Mouse (Mus musculus) stomach, embryonic 15.5 days (tissue): Measurements from ENCODE around the gene Alkbh6. TPM values are rescaled to one million over a fixed set of nuclear protein-coding genes. Genes with fewer than 3 reads are reported as not detected.

Experiments
- ATAC-seq: fragments of 200-750 bp; cut with Nextera tagmentation; 2 replicates; pipeline ENCODE4 v1.8.0; 2017; ENCODE audit warnings: low read depth, moderate number of reproducible peaks, moderate TSS enrichment; ENCODE audit not compliant: insufficient read depth, low FRiP score
- H3K27ac ChIP-seq: fragments of 300-500 bp; sonication (generic); 2 replicates; pipeline ENCODE4 v1.5.1; 2015; ENCODE audit warnings: mild to moderate bottlenecking, inconsistent platforms
- H3K27me3 ChIP-seq: fragments of 300-500 bp; sonication (generic); replicated peaks from 2 replicates; pipeline ENCODE4 v1.6.1; 2015; ENCODE audit warnings: inconsistent platforms
- H3K36me3 ChIP-seq: fragments of 300-500 bp; sonication (generic); 2 replicates; pipeline ENCODE4 v1.6.1; 2015; ENCODE audit warnings: inconsistent platforms
- H3K4me1 ChIP-seq: fragments of 300-500 bp; sonication (generic); 2 replicates; pipeline ENCODE4 v1.6.1; 2015; ENCODE audit warnings: inconsistent platforms
- H3K4me2 ChIP-seq: fragments of 300-500 bp; sonication (generic); 2 replicates; pipeline ENCODE4 v1.6.1; 2015; ENCODE audit warnings: mild to moderate bottlenecking, inconsistent platforms
- H3K4me3 ChIP-seq: fragments of 300-500 bp; sonication (generic); replicated peaks from 2 replicates; pipeline ENCODE4 v1.5.1; 2015; ENCODE audit warnings: inconsistent platforms
- H3K9ac ChIP-seq: fragments of 300-500 bp; sonication (generic); 2 replicates; pipeline ENCODE4 v1.6.1; 2015; ENCODE audit warnings: inconsistent platforms
- H3K9me3 ChIP-seq: fragments of 300-500 bp; sonication (generic); 2 replicates; pipeline ENCODE4 v1.6.1; 2016; ENCODE audit warnings: inconsistent platforms
- WGBS: fragments of 180-500 bp; shearing (Covaris S2); methylation state at CpG from one replicate; pipeline ENCODE4 v1.1.7; 2015; 5-methylcytosine and 5-hydroxymethylcytosine counted together
- polyA plus RNA-seq: library from polyadenylated mRNA; unstranded; fragments of >200 nt; fragmentation: Nextera tagmentation; extraction: Ambion mirVana; gene quantifications from 2 replicates; pipeline ENCODE4 v1.2.1, GENCODE M21; 2015

Gene Alkbh6
- polyA plus RNA-seq, 1 experiment from 2014 or later, result 63.2 TPM

- Histone ChIP-seq H3K4me1 (peaks cover 8% of the 10 kb centered on the region; the same call in 1 of the 2 replicates), H3K9me3 (no peaks in the 10 kb centered on the region), H3K9ac (no peak overlapping the region), H3K36me3 (no peaks in the 10 kb centered on the region), H3K27me3 (peaks cover 13% of the 10 kb centered on the region; the same call in 1 of the 2 replicates), H3K4me2 (no peak overlapping the region), H3K4me3 (no peak overlapping the region), H3K27ac (0 out of 2 replicates have a peak overlapping the region, but pooled peaks have one; percentile 16)
- ATAC-seq, result peak; percentile 45; the same call in 1 of the 2 replicates
- 13% methylated on average over 4 of the region's 4 CpGs for WGBS
Observed at GRCm38 (mm10) chr7:30333436-30333835, 24.9 kb downstream of the Alkbh6 start.

GRCm38 (mm10) chr7:30334563-30334962 lies 26.0 kb downstream of the Alkbh6 start:
- no peak overlapping the region for H3K9ac ChIP-seq
- no peak overlapping the region for H3K4me3 ChIP-seq
- no peak overlapping the region for H3K27ac ChIP-seq
- ATAC-seq, result no peak
- peaks cover 8% of the 10 kb centered on the region; the same call in 1 of the 2 replicates for H3K4me1 ChIP-seq
- H3K4me2 ChIP-seq, result no peak overlapping the region
- H3K9me3 ChIP-seq, result no peaks in the 10 kb centered on the region
- H3K36me3 ChIP-seq, result no peaks in the 10 kb centered on the region
- 67% methylated on average over 5 of the region's 5 CpGs for WGBS
- peaks cover 16% of the 10 kb centered on the region; the same call in 1 of the 2 replicates for H3K27me3 ChIP-seq

GRCm38 (mm10) chr7:30335688-30336087 lies 27.2 kb downstream of the Alkbh6 start:
- no peaks in the 10 kb centered on the region for H3K9me3 ChIP-seq

GRCm38 (mm10) chr7:30336384-30336783 lies 27.9 kb downstream of the Alkbh6 start:
- peak; percentile 25; the same call in 1 of the 2 replicates for ATAC-seq
- peaks cover 8% of the 10 kb centered on the region; the same call in 1 of the 2 replicates for H3K4me1 ChIP-seq
- H3K27ac ChIP-seq, result no peak overlapping the region
- no peak overlapping the region for H3K4me3 ChIP-seq
- H3K4me2 ChIP-seq, result no peak overlapping the region
- H3K36me3 ChIP-seq, result no peaks in the 10 kb centered on the region
- 4% methylated on average over 9 of the region's 9 CpGs for WGBS
- H3K9ac ChIP-seq, result no peak overlapping the region
- no peaks in the 10 kb centered on the region for H3K9me3 ChIP-seq
- peaks cover 16% of the 10 kb centered on the region; the same call in 1 of the 2 replicates for H3K27me3 ChIP-seq

More at GRCm38 (mm10) chr7:30335688-30336087, 27.2 kb downstream of the Alkbh6 start:
- no peak overlapping the region for H3K4me2 ChIP-seq
- H3K27ac ChIP-seq, result no peak overlapping the region
- peaks cover 8% of the 10 kb centered on the region; the same call in 1 of the 2 replicates for H3K4me1 ChIP-seq
- no peak overlapping the region for H3K4me3 ChIP-seq
- no peak overlapping the region for H3K9ac ChIP-seq
- 76% methylated on average over 6 of the region's 6 CpGs for WGBS
- no peaks in the 10 kb centered on the region for H3K36me3 ChIP-seq
- ATAC-seq, result no peak
- H3K27me3 ChIP-seq, result peaks cover 16% of the 10 kb centered on the region; the same call in 1 of the 2 replicates

GRCm38 (mm10) chr7:30339432-30340109 lies 31.1 kb downstream of the Alkbh6 start:
- no peaks in the 10 kb centered on the region for H3K36me3 ChIP-seq
- no peak overlapping the region for H3K4me2 ChIP-seq
- H3K9me3 ChIP-seq, result no peaks in the 10 kb centered on the region
- no peak overlapping the region for H3K4me3 ChIP-seq
- WGBS, result 66% methylated on average over 5 of the region's 5 CpGs
- H3K4me1 ChIP-seq, result no peaks in the 10 kb centered on the region
- no peak for ATAC-seq
- no peak overlapping the region for H3K27ac ChIP-seq
- H3K9ac ChIP-seq, result no peak overlapping the region
- H3K27me3 ChIP-seq, result peaks cover 16% of the 10 kb centered on the region; the same call in 1 of the 2 replicates

- Histone ChIP-seq H3K9ac (no peak overlapping the region), H3K4me2 (no peak overlapping the region)
- ATAC-seq, result no peak
Observed at GRCm38 (mm10) chr7:30346635-30347379, 38.3 kb downstream of the Alkbh6 start.

GRCm38 (mm10) chr7:30347828-30348227 lies 39.3 kb downstream of the Alkbh6 start:
- no peak overlapping the region for H3K4me3 ChIP-seq
- H3K4me2 ChIP-seq, result no peak overlapping the region
- no peak overlapping the region for H3K27ac ChIP-seq
- no peaks in the 10 kb centered on the region for H3K9me3 ChIP-seq
- H3K36me3 ChIP-seq, result no peaks in the 10 kb centered on the region
- H3K4me1 ChIP-seq, result no peaks in the 10 kb centered on the region
- ATAC-seq, result no peak
- 2% methylated on average over 30 of the region's 30 CpGs for WGBS
- H3K9ac ChIP-seq, result no peak overlapping the region
- peaks cover 13% of the 10 kb centered on the region for H3K27me3 ChIP-seq

More at GRCm38 (mm10) chr7:30346635-30347379, 38.3 kb downstream of the Alkbh6 start:
- H3K4me3 ChIP-seq, result no peak overlapping the region
- H3K36me3 ChIP-seq, result no peaks in the 10 kb centered on the region
- H3K9me3 ChIP-seq, result no peaks in the 10 kb centered on the region
- peaks cover 13% of the 10 kb centered on the region for H3K27me3 ChIP-seq
- WGBS, result 26% methylated on average over 21 of the region's 21 CpGs
- no peaks in the 10 kb centered on the region for H3K4me1 ChIP-seq
- no peak overlapping the region for H3K27ac ChIP-seq

- H3K27ac ChIP-seq, result no peak overlapping the region
- 18% methylated on average over 6 of the region's 6 CpGs for WGBS
- H3K9me3 ChIP-seq, result no peaks in the 10 kb centered on the region
- H3K4me3 ChIP-seq, result no peak overlapping the region
- H3K9ac ChIP-seq, result no peak overlapping the region
- H3K36me3 ChIP-seq, result no peaks in the 10 kb centered on the region
- no peak for ATAC-seq
- no peak overlapping the region for H3K4me2 ChIP-seq
- 0 out of 2 replicates have a peak, but pooled peaks cover 6% of the 10 kb centered on the region for H3K27me3 ChIP-seq
- no peaks in the 10 kb centered on the region for H3K4me1 ChIP-seq
Observed at GRCm38 (mm10) chr7:30353279-30353822, 44.8 kb downstream of the Alkbh6 start.

- Histone ChIP-seq H3K36me3 (no peaks in the 10 kb centered on the region), H3K9ac (no peak overlapping the region), H3K4me3 (no peak overlapping the region), H3K4me2 (no peak overlapping the region), H3K27me3 (0 out of 2 replicates have a peak, but pooled peaks cover 5% of the 10 kb centered on the region), H3K9me3 (no peaks in the 10 kb centered on the region), H3K27ac (no peak overlapping the region), H3K4me1 (no peaks in the 10 kb centered on the region)
- WGBS, result 70% methylated on average over 4 of the region's 4 CpGs
- ATAC-seq, result no peak
Observed at GRCm38 (mm10) chr7:30354059-30354458, 45.5 kb downstream of the Alkbh6 start.

GRCm38 (mm10) chr7:30358378-30359186 lies 50.1 kb downstream of the Alkbh6 start:
- H3K27ac ChIP-seq, result peak overlapping the region; percentile 86
- no peak; the same call in 1 of the 2 replicates for ATAC-seq
- WGBS, result 55% methylated on average over 7 of the region's 7 CpGs
- no peaks in the 10 kb centered on the region for H3K9me3 ChIP-seq
- peak overlapping the region; percentile 20; the same call in 1 of the 2 replicates for H3K4me3 ChIP-seq
- H3K9ac ChIP-seq, result no peak overlapping the region
- H3K36me3 ChIP-seq, result no peaks in the 10 kb centered on the region
- peaks cover 29% of the 10 kb centered on the region for H3K4me1 ChIP-seq
- peak overlapping the region; percentile 73 for H3K4me2 ChIP-seq
- H3K27me3 ChIP-seq, result no peaks in the 10 kb centered on the region

GRCm38 (mm10) chr7:30359276-30359865 lies 50.9 kb downstream of the Alkbh6 start:
- no peaks in the 10 kb centered on the region for H3K27me3 ChIP-seq
- peak overlapping the region; percentile 73 for H3K4me2 ChIP-seq
- H3K27ac ChIP-seq, result peak overlapping the region; percentile 86
- peaks cover 32% of the 10 kb centered on the region for H3K4me1 ChIP-seq
- no peaks in the 10 kb centered on the region for H3K36me3 ChIP-seq
- no peaks in the 10 kb centered on the region for H3K9me3 ChIP-seq
- H3K9ac ChIP-seq, result no peak overlapping the region
- peak; percentile 44 for ATAC-seq
- WGBS, result 67% methylated on average over 31 of the region's 31 CpGs
- H3K4me3 ChIP-seq, result peak overlapping the region; percentile 20
